Mouse (Mus musculus): ENCODE results near the gene Pigt.
A peak's percentile ranks its signal among the peaks of the same experiment; 100 is the strongest.

Gene Pigt

GRCm38 (mm10) chr2:164486258-164487114, 10.8 kb upstream of the Pigt start:
- no peak for DNase-seq

- DNase-seq, result no peak
Observed at GRCm38 (mm10) chr2:164487115-164487527, 10.2 kb upstream of the Pigt start.

- DNase-seq, result no peak
Observed at GRCm38 (mm10) chr2:164487812-164488211, 9.5 kb upstream of the Pigt start.

GRCm38 (mm10) chr2:164494126-164494525, 3.2 kb upstream of the Pigt start:
- no peak for DNase-seq

GRCm38 (mm10) chr2:164496331-164496730, 989 bp upstream of the Pigt start:
- no peak for DNase-seq

GRCm38 (mm10) chr2:164497691-164498268, 460 bp downstream of the Pigt start:
- DNase-seq, result no peak

- no peak for DNase-seq
Observed at GRCm38 (mm10) chr2:164499317-164499716, 2.0 kb downstream of the Pigt start.

GRCm38 (mm10) chr2:164500511-164500910, 3.2 kb downstream of the Pigt start:
- no peak for DNase-seq

- DNase-seq, result no peak
Observed at GRCm38 (mm10) chr2:164504919-164505318, 7.6 kb downstream of the Pigt start.

GRCm38 (mm10) chr2:164505619-164506347, 8.5 kb downstream of the Pigt start:
- DNase-seq, result no peak

- no peak for DNase-seq
Observed at GRCm38 (mm10) chr2:164507811-164508210, 10.5 kb downstream of the Pigt start.

- no peak for DNase-seq
Observed at GRCm38 (mm10) chr2:164510621-164511190, 13.4 kb downstream of the Pigt start.

GRCm38 (mm10) chr2:164512121-164512909, 15.0 kb downstream of the Pigt start:
- DNase-seq, result no peak

- no peak for DNase-seq
Observed at GRCm38 (mm10) chr2:164513389-164513788, 16.1 kb downstream of the Pigt start.

GRCm38 (mm10) chr2:164514916-164515315, 17.6 kb downstream of the Pigt start:
- no peak for DNase-seq

- no peak for DNase-seq
Observed at GRCm38 (mm10) chr2:164515897-164516296, 18.6 kb downstream of the Pigt start.

- no peak for DNase-seq
Observed at GRCm38 (mm10) chr2:164516592-164516991, 19.3 kb downstream of the Pigt start.

GRCm38 (mm10) chr2:164517485-164518221, 20.3 kb downstream of the Pigt start:
- DNase-seq, result peak; percentile 73

GRCm38 (mm10) chr2:164518266-164519170, 21.2 kb downstream of the Pigt start:
- no peak for DNase-seq

GRCm38 (mm10) chr2:164519171-164519526, 21.8 kb downstream of the Pigt start:
- no peak for DNase-seq

GRCm38 (mm10) chr2:164520782-164521181, 23.5 kb downstream of the Pigt start:
- DNase-seq, result peak; percentile 44
